Mouse (Mus musculus) limb, embryonic 13.5 days (tissue): Measurements from ENCODE around the gene Gng3. TPM values are rescaled to one million over a fixed set of nuclear protein-coding genes. Genes with fewer than 3 reads are reported as not detected.

Experiments
- ATAC-seq: fragments of 200-750 bp; cut with Nextera tagmentation; 2 replicates; pipeline ENCODE4 v1.8.0; 2017; ENCODE audit warnings: low read depth, moderate number of reproducible peaks, moderate TSS enrichment; ENCODE audit not compliant: low FRiP score
- H3K27ac ChIP-seq: fragments of 300-500 bp; sonication (generic); 2 replicates; pipeline ENCODE4 v1.5.1; 2015; ENCODE audit warnings: inconsistent platforms, mild to moderate bottlenecking, moderate library complexity
- H3K27me3 ChIP-seq: fragments of 300-500 bp; sonication (generic); 2 replicates; pipeline ENCODE4 v1.6.1; 2015; ENCODE audit warnings: mild to moderate bottlenecking, inconsistent platforms
- H3K36me3 ChIP-seq: fragments of 300-500 bp; sonication (generic); 2 replicates; pipeline ENCODE4 v1.6.1; 2015; ENCODE audit warnings: inconsistent platforms, mild to moderate bottlenecking, moderate library complexity
- H3K4me1 ChIP-seq: fragments of 300-500 bp; sonication (generic); 2 replicates; pipeline ENCODE4 v1.6.1; 2015; ENCODE audit warnings: inconsistent platforms
- H3K4me2 ChIP-seq: fragments of 300-500 bp; sonication (generic); replicated peaks from 2 replicates; pipeline ENCODE4 v1.6.1; 2015; ENCODE audit warnings: inconsistent platforms, mild to moderate bottlenecking, moderate library complexity
- H3K4me3 ChIP-seq: fragments of 300-500 bp; sonication (generic); 2 replicates; pipeline ENCODE4 v1.5.1; 2015; ENCODE audit warnings: moderate library complexity, mild to moderate bottlenecking, inconsistent platforms
- H3K9ac ChIP-seq: fragments of 300-500 bp; sonication (generic); 2 replicates; pipeline ENCODE4 v1.6.1; 2015; ENCODE audit warnings: mild to moderate bottlenecking, inconsistent platforms
- H3K9me3 ChIP-seq: fragments of 300-500 bp; sonication (generic); 2 replicates; pipeline ENCODE4 v1.6.1; 2016; ENCODE audit warnings: inconsistent platforms
- WGBS: fragments of 180-500 bp; shearing (Covaris S2); methylation state at CpG from one replicate; pipeline ENCODE4 v1.1.7; 2015; 5-methylcytosine and 5-hydroxymethylcytosine counted together
- microRNA-seq: library from miRNA; unstranded; fragments of <30 nt; microRNA quantifications from one replicate; pipeline ENCODE4, GENCODE M21; 2016
- polyA plus RNA-seq: library from polyadenylated mRNA; unstranded; fragments of >200 nt; fragmentation: Nextera tagmentation; extraction: Ambion mirVana; gene quantifications from 2 replicates; pipeline ENCODE4 v1.2.1, GENCODE M21; 2015

The Gng3 gene
- polyA plus RNA-seq, 1 experiment from 2014 or later, result 8.8 TPM

DNA sequence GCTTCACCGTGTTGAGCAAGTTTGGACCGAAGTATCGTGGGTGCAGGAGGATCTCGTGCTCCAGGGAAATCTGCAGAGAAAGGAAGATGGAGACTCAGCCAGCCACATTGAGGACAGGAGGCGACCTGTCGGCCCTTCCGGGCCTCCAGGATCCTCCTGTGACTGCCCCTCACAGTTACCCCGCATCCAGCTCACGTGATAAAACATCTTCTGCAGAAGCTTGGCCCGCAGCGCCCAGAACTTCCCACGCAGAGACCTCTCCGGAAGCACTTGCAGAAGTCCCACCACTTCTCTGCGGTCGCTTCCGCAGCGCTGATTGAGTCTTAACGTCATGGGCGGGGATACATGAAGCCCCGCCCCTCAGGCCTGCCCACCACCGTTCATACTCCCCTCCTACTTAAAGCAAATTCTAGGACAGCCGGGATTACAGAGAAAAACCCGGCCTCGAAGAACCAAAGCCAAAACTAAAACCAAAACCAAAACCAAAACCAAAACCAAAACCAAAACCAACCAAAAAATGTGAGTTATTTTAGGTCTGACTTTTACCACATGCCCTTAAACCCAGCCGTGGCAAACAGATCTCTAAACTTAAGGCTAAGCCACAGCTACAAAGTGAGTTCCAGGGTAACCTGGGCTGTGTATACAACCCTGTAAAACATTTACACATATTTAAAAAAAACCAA lies 40.6 kb downstream of the Gng3 start, which contains the start of gene Polr2g:
Gene Polr2g (minus strand): TSS at position 314 of the 683 bp plus-strand sequence.
- H3K4me1 ChIP-seq, result peaks cover 20% of the 10 kb centered on the region
- ATAC-seq, result peak; percentile 79
- H3K9me3 ChIP-seq, result 0 out of 2 replicates have a peak, but pooled peaks cover 2% of the 10 kb centered on the region
- H3K4me2 ChIP-seq, result peak within 1 kb of the TSS; percentile 82
- H3K4me3 ChIP-seq, result peak within 1 kb of the TSS; percentile 81
- no peaks in the 10 kb centered on the region for H3K27me3 ChIP-seq
- under 1% methylated on average over 25 of the region's 25 CpGs for WGBS
- peak within 1 kb of the TSS; percentile 63; the same call in 1 of the 2 replicates for H3K27ac ChIP-seq
- peak within 1 kb of the TSS; percentile 87 for H3K9ac ChIP-seq
- peaks cover 33% of the 10 kb centered on the region for H3K36me3 ChIP-seq

DNA sequence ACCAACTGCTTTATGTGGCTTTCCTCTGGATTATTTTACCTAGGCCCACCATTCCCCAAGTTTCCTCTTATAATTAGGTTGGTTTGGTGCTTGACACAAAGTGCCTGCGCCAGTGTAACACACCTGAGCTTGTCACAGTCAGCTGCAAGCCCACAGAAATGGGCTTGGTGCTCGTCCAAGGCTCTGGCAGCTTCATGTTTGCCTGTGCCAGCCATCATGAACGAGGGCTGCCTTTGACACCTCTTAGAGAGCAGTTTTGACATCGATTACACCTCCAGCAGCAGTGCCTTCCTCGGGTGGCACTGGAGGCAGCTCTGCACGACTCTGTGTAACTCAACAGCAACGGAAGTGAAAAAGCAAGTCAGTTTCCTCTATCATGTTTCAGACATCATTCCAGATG lies 48.8 kb downstream of the Gng3 start:
- WGBS, result 80% methylated on average over 7 of the region's 7 CpGs
- H3K4me3 ChIP-seq, result no peak overlapping the region
- no peak for ATAC-seq
- H3K9me3 ChIP-seq, result 0 out of 2 replicates have a peak, but pooled peaks cover 7% of the 10 kb centered on the region
- H3K9ac ChIP-seq, result peak overlapping the region; percentile 35; the same call in 1 of the 2 replicates
- no peak overlapping the region for H3K4me2 ChIP-seq
- peaks cover 44% of the 10 kb centered on the region for H3K36me3 ChIP-seq
- no peaks in the 10 kb centered on the region for H3K27me3 ChIP-seq
- 0 out of 2 replicates have a peak overlapping the region, but pooled peaks have one; percentile 6 for H3K27ac ChIP-seq
- H3K4me1 ChIP-seq, result peaks cover 5% of the 10 kb centered on the region

DNA sequence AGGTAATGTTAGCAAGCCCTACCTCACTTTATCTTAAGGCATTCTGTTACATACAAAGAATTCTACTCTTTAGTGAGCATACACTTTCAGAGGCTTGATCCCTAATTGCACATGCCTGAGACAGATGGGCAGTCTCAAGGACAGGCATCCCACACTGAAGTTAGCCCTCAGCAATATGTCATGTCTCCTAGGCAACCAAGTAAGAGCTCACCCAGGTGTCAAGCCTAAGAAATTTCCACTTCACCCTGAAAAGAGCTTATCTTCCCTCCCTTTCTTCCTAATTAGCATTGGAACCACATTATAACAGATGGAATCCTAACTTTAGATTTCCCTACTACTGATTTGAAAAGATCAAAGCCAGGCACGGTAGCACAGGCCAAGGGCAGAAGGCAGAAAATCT lies 49.8 kb downstream of the Gng3 start:
- no peaks in the 10 kb centered on the region for H3K27me3 ChIP-seq
- H3K27ac ChIP-seq, result no peak overlapping the region
- ATAC-seq, result no peak
- H3K4me3 ChIP-seq, result no peak overlapping the region
- no peak overlapping the region for H3K4me2 ChIP-seq
- peaks cover 35% of the 10 kb centered on the region for H3K36me3 ChIP-seq
- peaks cover 8% of the 10 kb centered on the region for H3K4me1 ChIP-seq
- 0 out of 2 replicates have a peak, but pooled peaks cover 7% of the 10 kb centered on the region for H3K9me3 ChIP-seq
- WGBS, result 49% methylated on average over 1 of the region's 1 CpGs
- 0 out of 2 replicates have a peak overlapping the region, but pooled peaks have one; percentile 48 for H3K9ac ChIP-seq

DNA sequence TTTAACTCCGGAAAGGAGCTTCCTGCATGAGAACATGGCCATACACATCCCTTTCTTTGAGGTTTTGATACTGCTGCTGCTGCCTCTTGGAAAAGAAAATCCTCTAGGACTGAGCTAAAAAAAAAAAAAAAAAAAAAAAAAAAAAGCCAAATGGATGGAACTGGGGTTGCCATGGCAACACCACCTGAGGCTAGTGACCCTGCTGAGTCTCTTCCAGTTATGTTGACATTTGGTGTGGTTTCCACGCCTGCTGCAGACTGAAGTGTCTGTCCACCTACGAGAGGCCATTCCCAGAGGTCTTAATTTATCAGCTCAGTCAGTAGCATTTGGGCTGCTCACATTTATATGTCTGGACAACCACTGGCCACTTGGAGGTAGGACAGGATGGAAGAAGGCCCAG lies 50.5 kb downstream of the Gng3 start:
- no peak overlapping the region for H3K4me3 ChIP-seq
- peak overlapping the region; percentile 48 for H3K9ac ChIP-seq
- H3K4me2 ChIP-seq, result no peak overlapping the region
- 0 out of 2 replicates have a peak, but pooled peaks cover 6% of the 10 kb centered on the region for H3K9me3 ChIP-seq
- peaks cover 35% of the 10 kb centered on the region for H3K36me3 ChIP-seq
- WGBS, result 21% methylated on average over 3 of the region's 3 CpGs
- H3K4me1 ChIP-seq, result peaks cover 8% of the 10 kb centered on the region
- H3K27ac ChIP-seq, result no peak overlapping the region
- ATAC-seq, result no peak
- no peaks in the 10 kb centered on the region for H3K27me3 ChIP-seq

Small RNA genes lying within 50 kb of the gene (microRNA-seq; reads per million reads assigned to microRNA genes)
- not detected for gene Mir5136

Other genes starting within 250 kb of the Gng3 start
- 0.05 TPM in 1 of 2 replicates, not detected in the other for gene Slc22a8, start 247.9 kb downstream of the Gng3 start, polyA plus RNA-seq
- gene Slc22a6, start 221.2 kb downstream of the Gng3 start, polyA plus RNA-seq, result not detected in 2 replicates
- gene Chrm1, start 175.4 kb downstream of the Gng3 start, polyA plus RNA-seq, result 0.71 and 1.0 TPM in 2 replicates
- gene Slc3a2, start 115.8 kb downstream of the Gng3 start, polyA plus RNA-seq, result 101 and 103 TPM in 2 replicates
- 98.7 TPM in 2 replicates for gene Wdr74, start 103.4 kb downstream of the Gng3 start, polyA plus RNA-seq
- 2.1 TPM in 2 replicates for gene 1700092M07Rik, start 98.5 kb downstream of the Gng3 start, polyA plus RNA-seq
- 194 and 205 TPM in 2 replicates for gene Stx5a, start 97.8 kb downstream of the Gng3 start, polyA plus RNA-seq
- 214 and 217 TPM in 2 replicates for gene Nxf1, start 82.1 kb downstream of the Gng3 start, polyA plus RNA-seq
- 211 and 232 TPM in 2 replicates for gene Tmem223, start 68.2 kb downstream of the Gng3 start, polyA plus RNA-seq
- 62.7 and 66.2 TPM in 2 replicates for gene Tmem179b, start 64.7 kb downstream of the Gng3 start, polyA plus RNA-seq
- 31.9 and 32.8 TPM in 2 replicates for gene Taf6l, start 52.8 kb downstream of the Gng3 start, polyA plus RNA-seq
- 183 and 185 TPM in 2 replicates for gene Polr2g, start 40.6 kb downstream of the Gng3 start, polyA plus RNA-seq
- gene Zbtb3, start 36.6 kb downstream of the Gng3 start, polyA plus RNA-seq, result 6.0 and 6.7 TPM in 2 replicates
- 67.1 and 73.4 TPM in 2 replicates for gene Ttc9c, start 19.9 kb downstream of the Gng3 start, polyA plus RNA-seq
- 5.9 and 6.3 TPM in 2 replicates for gene Hnrnpul2, start 19.2 kb downstream of the Gng3 start, polyA plus RNA-seq
- gene AC129217.1, start 9.4 kb downstream of the Gng3 start, polyA plus RNA-seq, result not detected in 2 replicates
- 45.2 and 49.3 TPM in 2 replicates for gene Bscl2, start 1.7 kb downstream of the Gng3 start, polyA plus RNA-seq
- 0.75 and 0.93 TPM in 2 replicates for gene Lrrn4cl, start 11.6 kb upstream of the Gng3 start, polyA plus RNA-seq
- 179 TPM in 2 replicates for gene Ubxn1, start 32.3 kb upstream of the Gng3 start, polyA plus RNA-seq
- gene Uqcc3, start 41.7 kb upstream of the Gng3 start, polyA plus RNA-seq, result 66.7 and 70.4 TPM in 2 replicates
- gene Lbhd1, start 44.5 kb upstream of the Gng3 start, polyA plus RNA-seq, result 93.0 and 93.2 TPM in 2 replicates
- gene Gm49403, start 44.7 kb upstream of the Gng3 start, polyA plus RNA-seq, result not detected in 2 replicates
- 94.0 and 96.6 TPM in 2 replicates for gene 1810009A15Rik, start 49.7 kb upstream of the Gng3 start, polyA plus RNA-seq
- not detected in 2 replicates for gene Gm49416, start 49.7 kb upstream of the Gng3 start, polyA plus RNA-seq
- gene Ints5, start 53.8 kb upstream of the Gng3 start, polyA plus RNA-seq, result 39.6 and 43.3 TPM in 2 replicates
- gene Ganab, start 58.9 kb upstream of the Gng3 start, polyA plus RNA-seq, result 102 and 112 TPM in 2 replicates
- gene B3gat3, start 81.2 kb upstream of the Gng3 start, polyA plus RNA-seq, result 49.9 and 53.0 TPM in 2 replicates
- 3.2 and 3.7 TPM in 2 replicates for gene Rom1, start 90.2 kb upstream of the Gng3 start, polyA plus RNA-seq
- 36.9 and 37.2 TPM in 2 replicates for gene Eml3, start 90.4 kb upstream of the Gng3 start, polyA plus RNA-seq
- gene Mta2, start 102.7 kb upstream of the Gng3 start, polyA plus RNA-seq, result 192 and 193 TPM in 2 replicates
- gene Tut1, start 114.7 kb upstream of the Gng3 start, polyA plus RNA-seq, result 35.6 and 36.5 TPM in 2 replicates
- 508 and 512 TPM in 2 replicates for gene Eef1g, start 127.8 kb upstream of the Gng3 start, polyA plus RNA-seq
- 35.2 and 35.6 TPM in 2 replicates for gene Ahnak, start 150.1 kb upstream of the Gng3 start, polyA plus RNA-seq
- gene Scgb1a1, start 248.8 kb upstream of the Gng3 start, polyA plus RNA-seq, result not detected in 2 replicates